24 mouse cellular contexts compared by ENCODE assay signal in the genomic region with DNA sequence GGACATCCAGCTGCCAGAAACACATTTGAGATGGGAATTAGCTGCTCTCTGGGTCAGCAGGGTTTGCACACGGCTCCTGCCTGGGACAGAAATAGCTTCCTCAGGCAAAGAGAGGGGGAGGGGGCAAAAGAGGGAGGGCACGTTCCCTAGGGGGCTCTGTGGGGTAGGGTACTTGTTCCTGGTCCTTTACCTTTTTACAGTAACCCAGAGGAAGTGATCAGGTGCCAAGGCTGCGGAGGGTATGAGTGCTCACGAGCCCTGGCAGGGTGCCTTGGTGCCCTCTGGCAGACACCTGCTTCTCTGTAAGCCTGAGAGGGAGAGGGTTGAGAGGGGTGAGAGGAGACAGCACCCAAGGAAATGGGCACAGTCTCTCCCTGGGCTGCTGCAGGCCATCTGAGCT. TPM values are rescaled to one million over a fixed set of nuclear protein-coding genes. Genes with fewer than 3 reads are reported as not detected.
DNase-seq lines count a peak whose midpoint lies in the region; ATAC-seq and TF ChIP-seq lines count a peak whose summit lies in the region.
"Had no signal": no experiment of that assay in that cellular context is flagged by ENCODE, and none has a peak within 500 bp of the region (broad histone marks: within the 10 kb centered on the region; RNA-seq: fewer than 3 reads in every experiment).

No protein-coding gene starts in this region.

- no peaks in the 10 kb centered on the region for H3K27me3 ChIP-seq in heart, postnatal 0 days (ENCODE audit: control insufficient read depth, insufficient read depth, low read length)
- H3K27me3 ChIP-seq: embryonic facial prominence, embryonic 13.5 days; limb, embryonic 12.5 days; midbrain, embryonic 15.5 days had no signal

- no peak for TF ChIP-seq EP300 in heart, postnatal 0 days (IDR thresholded peaks at IDR 0.05; ENCODE audit: low read depth)

- no peaks in the 10 kb centered on the region for H3K9me3 ChIP-seq in heart, postnatal 0 days (replicated peaks; ENCODE audit: control insufficient read depth, low read length)
- H3K9me3 ChIP-seq: embryonic facial prominence, embryonic 13.5 days; hindbrain, embryonic 10.5 days; limb, embryonic 12.5 days; midbrain, embryonic 15.5 days had no signal

- H3K4me2 ChIP-seq in heart, postnatal 0 days (ENCODE audit: low read depth, low read length): no peak overlapping the region
- H3K4me2 ChIP-seq: embryonic facial prominence, embryonic 13.5 days; limb, embryonic 12.5 days; midbrain, embryonic 15.5 days had no signal

- H3K27ac ChIP-seq in heart, postnatal 0 days (ENCODE audit: low read depth): peak overlapping the region; percentile 36
- H3K27ac ChIP-seq: embryonic facial prominence, embryonic 13.5 days; hindbrain, embryonic 10.5 days; limb, embryonic 12.5 days; liver, embryonic 14.5 days; midbrain, embryonic 15.5 days had no signal

- no peaks in the 10 kb centered on the region for H3K36me3 ChIP-seq in heart, postnatal 0 days (replicated peaks; ENCODE audit: control insufficient read depth, insufficient read depth, low read length)
- H3K36me3 ChIP-seq: embryonic facial prominence, embryonic 13.5 days; hindbrain, embryonic 10.5 days; limb, embryonic 12.5 days; midbrain, embryonic 15.5 days had no signal

- H3K4me1 ChIP-seq in heart, postnatal 0 days (ENCODE audit: control insufficient read depth, insufficient read depth): peaks cover 15% of the 10 kb centered on the region; the same call in 1 of the 2 replicates
- H3K4me1 ChIP-seq: midbrain, embryonic 15.5 days had no signal

- TF ChIP-seq CTCF in heart, postnatal 0 days (IDR thresholded peaks at IDR 0.05; ENCODE audit: low read depth): no peak

- H3K9ac ChIP-seq in heart, postnatal 0 days (replicated peaks; ENCODE audit: low read depth, low read length): no peak overlapping the region
- H3K9ac ChIP-seq: embryonic facial prominence, embryonic 13.5 days; limb, embryonic 12.5 days; liver, embryonic 14.5 days; midbrain, embryonic 15.5 days had no signal

- no peak overlapping the region for H3K4me3 ChIP-seq in heart, postnatal 0 days (ENCODE audit: low read depth, low read length)
- H3K4me3 ChIP-seq: embryonic facial prominence, embryonic 13.5 days; hindbrain, embryonic 10.5 days; limb, embryonic 12.5 days; megakaryocyte, embryonic 14.5 days; midbrain, embryonic 15.5 days had no signal

- peak; percentile 15 to 28 for DNase-seq in cerebellum, adult 18-20 months
- DNase-seq in cerebellum, adult 11-12 months: no peak
- DNase-seq in gastrocnemius, postnatal 25 days: peak; percentile 57
- no peak for DNase-seq in gastrocnemius, postnatal 10 days
- peak; percentile 25 for DNase-seq in brain, adult 2 months (ENCODE audit: low read depth, low spot score)
- DNase-seq in heart, postnatal 0 days (ENCODE audit: low spot score): peak; percentile 36
- DNase-seq: gastrocnemius, postnatal 14 days; kidney, adult 2 months; kidney, postnatal 14 days; lung, postnatal 10 days; right cerebral cortex, postnatal 14 days; thymus, postnatal 14 days had no signal

- no peak for ATAC-seq in heart, postnatal 0 days (ENCODE audit: insufficient read depth, low read depth)
- no peak for ATAC-seq in CD4-positive, CD25-positive, alpha-beta regulatory T cell, adult 4 months
- ATAC-seq in erythroblast, adult 5-6 weeks (replicated peaks; ENCODE audit: low FRiP score, poor library complexity, severe bottlenecking): no peak
- ATAC-seq: midbrain, embryonic 15.5 days had no signal

- WGBS in heart, postnatal 0 days: 24% methylated on average over 4 of the region's 4 CpGs

RNA-seq across cellular contexts. Expression of a gene that starts 17.9 kb away (rescaled TPM):
- under 1 TPM; 0.51 to 0.70 TPM for total RNA-seq in gastrocnemius, postnatal 25 days (2021)
- total RNA-seq in gastrocnemius, postnatal 10 days (2021): 1 to 10 TPM in 1 of 2 experiments, under 1 TPM in 1; 0.80 to 2.8 TPM
- total RNA-seq in heart, postnatal 0 days (2014; rRNA removed; ENCODE audit: low replicate concordance): 0.19 and 2.2 TPM in 2 replicates
- polyA plus RNA-seq in heart, postnatal 0 days (2015; fragmentation: Nextera tagmentation; extraction: Ambion mirVana): 1.2 and 1.3 TPM in 2 replicates
- 10 to 100 TPM; 44.8 to 77.1 TPM for polyA plus RNA-seq in CD4-positive, CD25-positive, alpha-beta regulatory T cell, adult 4 months (2017; shearing (Covaris generic))
- total RNA-seq in erythroblast, adult 5-6 weeks (2015; ENCODE audit: low replicate concordance): 10.7 and 16.1 TPM in 2 replicates
- total RNA-seq in erythroblast, adult 5-6 weeks (2017; ENCODE audit: low replicate concordance): 3.2 and 7.2 TPM in 2 replicates

RNA-seq across cellular contexts. Expression of a gene that starts 20.6 kb away (rescaled TPM):
- total RNA-seq in gastrocnemius, postnatal 25 days (2021): 100 to 1,000 TPM; 310 to 342 TPM
- 100 to 1,000 TPM; 137 to 145 TPM for total RNA-seq in gastrocnemius, postnatal 10 days (2021)
- total RNA-seq in heart, postnatal 0 days (2014; rRNA removed; ENCODE audit: low replicate concordance): 0.70 and 0.76 TPM in 2 replicates
- polyA plus RNA-seq in heart, postnatal 0 days (2015; fragmentation: Nextera tagmentation; extraction: Ambion mirVana): 0.23 and 0.51 TPM in 2 replicates
- polyA plus RNA-seq in CD4-positive, CD25-positive, alpha-beta regulatory T cell, adult 4 months (2017; shearing (Covaris generic)): under 1 TPM in 1 of 2 experiments, not detected in 1; 0.14 TPM
- total RNA-seq in erythroblast, adult 5-6 weeks (2015; ENCODE audit: low replicate concordance): not detected in 2 replicates
- total RNA-seq in erythroblast, adult 5-6 weeks (2017; ENCODE audit: low replicate concordance): not detected in 2 replicates
- polyA plus RNA-seq: midbrain, embryonic 15.5 days had no signal

RNA-seq across cellular contexts. Expression of a gene that starts 30.8 kb away (rescaled TPM):
- not detected for total RNA-seq in gastrocnemius, postnatal 25 days (2021)
- total RNA-seq in gastrocnemius, postnatal 10 days (2021): not detected
- not detected in 2 replicates for total RNA-seq in heart, postnatal 0 days (2014; rRNA removed; ENCODE audit: low replicate concordance)
- not detected in 2 replicates for polyA plus RNA-seq in heart, postnatal 0 days (2015; fragmentation: Nextera tagmentation; extraction: Ambion mirVana)
- not detected for polyA plus RNA-seq in CD4-positive, CD25-positive, alpha-beta regulatory T cell, adult 4 months (2017; shearing (Covaris generic))
- total RNA-seq in erythroblast, adult 5-6 weeks (2015; ENCODE audit: low replicate concordance): not detected in 2 replicates
- total RNA-seq in erythroblast, adult 5-6 weeks (2017; ENCODE audit: low replicate concordance): not detected in 2 replicates
- total RNA-seq: adrenal gland, adult 18-20 months; gastrocnemius, postnatal 14 days; MEL had no signal
- polyA plus RNA-seq: cortical plate, adult 2 months; embryonic facial prominence, embryonic 13.5 days; hindbrain, embryonic 10.5 days; limb, embryonic 12.5 days; liver, embryonic 14.5 days; midbrain, embryonic 15.5 days had no signal

RNA-seq across cellular contexts. Expression of a gene that starts 32.8 kb away (rescaled TPM):
- total RNA-seq in gastrocnemius, postnatal 25 days (2021): 1 to 10 TPM; 7.0 to 8.0 TPM
- 10 to 100 TPM; 11.4 to 11.5 TPM for total RNA-seq in gastrocnemius, postnatal 10 days (2021)
- 0.50 TPM in 1 of 2 replicates, not detected in the other for total RNA-seq in heart, postnatal 0 days (2014; rRNA removed; ENCODE audit: low replicate concordance)
- 0.49 and 0.55 TPM in 2 replicates for polyA plus RNA-seq in heart, postnatal 0 days (2015; fragmentation: Nextera tagmentation; extraction: Ambion mirVana)
- under 1 TPM in 1 of 2 experiments, not detected in 1; 0.43 TPM for polyA plus RNA-seq in CD4-positive, CD25-positive, alpha-beta regulatory T cell, adult 4 months (2017; shearing (Covaris generic))
- total RNA-seq in erythroblast, adult 5-6 weeks (2015; ENCODE audit: low replicate concordance): not detected in 2 replicates
- not detected in 2 replicates for total RNA-seq in erythroblast, adult 5-6 weeks (2017; ENCODE audit: low replicate concordance)
- total RNA-seq: adrenal gland, adult 18-20 months; left cerebral cortex, adult 8-10 months; MEL had no signal
- polyA plus RNA-seq: embryonic facial prominence, embryonic 13.5 days; hindbrain, embryonic 10.5 days; limb, embryonic 12.5 days; liver, embryonic 14.5 days; midbrain, embryonic 15.5 days had no signal

RNA-seq across cellular contexts. Expression of a gene that starts 55.4 kb away (rescaled TPM):
- 1 to 10 TPM; 4.3 to 7.2 TPM for total RNA-seq in gastrocnemius, postnatal 25 days (2021)
- total RNA-seq in gastrocnemius, postnatal 10 days (2021): 10 to 100 TPM; 13.3 to 18.6 TPM
- 66.6 and 76.3 TPM in 2 replicates for total RNA-seq in heart, postnatal 0 days (2014; rRNA removed; ENCODE audit: low replicate concordance)
- polyA plus RNA-seq in heart, postnatal 0 days (2015; fragmentation: Nextera tagmentation; extraction: Ambion mirVana): 72.9 and 74.9 TPM in 2 replicates
- 100 to 1,000 TPM; 132 to 138 TPM for polyA plus RNA-seq in CD4-positive, CD25-positive, alpha-beta regulatory T cell, adult 4 months (2017; shearing (Covaris generic))
- total RNA-seq in erythroblast, adult 5-6 weeks (2015; ENCODE audit: low replicate concordance): 9.8 and 10.7 TPM in 2 replicates
- total RNA-seq in erythroblast, adult 5-6 weeks (2017; ENCODE audit: low replicate concordance): 4.0 and 13.7 TPM in 2 replicates

Comparison
In these comparisons a context has a peak if more than half of its experiments do, and no peak if none do; other contexts are left out.
1. DNase-seq: peak in cerebellum, adult 18-20 months (2 of 2), gastrocnemius, postnatal 25 days (single experiment), brain, adult 2 months (single experiment) and heart, postnatal 0 days (single experiment); none in cerebellum, adult 11-12 months (single experiment) and gastrocnemius, postnatal 10 days (single experiment).
2. RNA of a gene that starts 20.6 kb away (total RNA-seq): 310 to 342 TPM in gastrocnemius, postnatal 25 days and 137 to 145 TPM in gastrocnemius, postnatal 10 days; 0.70 to 0.76 TPM in heart, postnatal 0 days and not detected in erythroblast, adult 5-6 weeks; every median in the first group is over 10 times any median in the second.